Mouse (Mus musculus) lung, postnatal 0 days (tissue): ENCODE results near the gene Extl1.

Experiments
- CTCF ChIP-seq: IDR thresholded peaks from 2 replicates; pipeline ENCODE4 v1.5.1; 2016; ENCODE audit warnings: antibody characterized with exemption, mild to moderate bottlenecking
- EP300 ChIP-seq: IDR thresholded peaks from 2 replicates; pipeline ENCODE4 v1.6.1; 2016; ENCODE audit warnings: antibody characterized with exemption, mild to moderate bottlenecking, control low read depth

DNA sequence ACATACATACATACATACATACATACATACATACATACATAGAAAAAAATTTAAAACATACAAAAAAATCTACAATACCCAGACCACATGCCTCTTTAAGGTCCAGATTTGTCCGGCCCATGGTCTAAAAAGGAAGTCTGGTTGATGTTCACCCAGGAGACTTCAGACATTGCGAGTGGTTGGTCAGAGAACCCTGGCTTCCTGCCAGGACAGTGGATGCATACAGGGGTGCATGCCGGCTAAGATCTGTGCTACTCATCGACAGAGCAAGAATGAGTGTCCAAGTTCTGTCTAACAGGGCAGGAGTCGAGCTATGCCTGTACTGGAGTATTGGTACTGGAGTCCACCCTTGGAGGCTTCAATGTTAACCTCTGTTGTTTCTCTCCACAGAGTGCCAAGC, 59.0 kb downstream of the Extl1 start:
- no peak for TF ChIP-seq EP300
- TF ChIP-seq CTCF = no peak
